Mouse (Mus musculus) ES-E14 (cell line): ENCODE data around the gene Rbm26. TPM values are rescaled to one million over a fixed set of nuclear protein-coding genes. Genes with fewer than 3 reads are reported as not detected.

Source experiments
- DNase-seq: peaks from one replicate; pipeline ENCODE4 v3.0.0-alpha.2; 2013; ENCODE audit warnings: low read depth, low spot score
- H3K27ac ChIP-seq: 2 replicates; pipeline ENCODE4 v1.5.1; 2012; ENCODE audit warnings: low read depth, mild to moderate bottlenecking, low read length, moderate library complexity, mixed read lengths; ENCODE audit not compliant: poor library complexity, insufficient read depth, severe bottlenecking
- H3K36me3 ChIP-seq: 2 replicates; pipeline ENCODE4 v1.6.1; 2012; ENCODE audit warnings: mild to moderate bottlenecking, low read length, moderate library complexity, mixed read lengths; ENCODE audit not compliant: control insufficient read depth, poor library complexity, insufficient read depth, severe bottlenecking
- H3K4me1 ChIP-seq, 2 experiments: fragments of 150-350 bp in 1 of 2; sonication (generic) in 1 of 2; 2 replicates each; pipeline ENCODE4 v1.6.1; 2012; ENCODE audit warnings: low read length in 2 of 2, mild to moderate bottlenecking in 1 of 2, mixed read lengths in 1 of 2; ENCODE audit not compliant: control insufficient read depth in 2 of 2, insufficient read depth in 2 of 2, poor library complexity in 1 of 2
- H3K4me3 ChIP-seq, 2 experiments: fragments of 150-350 bp in 1 of 2; sonication (generic) in 1 of 2; 2 replicates each; pipeline ENCODE4 v1.5.1; 2012; ENCODE audit warnings: low read length in 2 of 2, low read depth in 1 of 2, mild to moderate bottlenecking in 1 of 2, mixed read lengths in 1 of 2; ENCODE audit not compliant: insufficient read depth in 1 of 2, poor library complexity in 1 of 2, severe bottlenecking in 1 of 2
- H3K9ac ChIP-seq: 2 replicates; pipeline ENCODE4 v1.6.1; 2012; ENCODE audit warnings: low read depth, mild to moderate bottlenecking, low read length, mixed read lengths; ENCODE audit not compliant: poor library complexity, insufficient read depth, severe bottlenecking
- H3K9me3 ChIP-seq: fragments of 150-350 bp; sonication (generic); 2 replicates; pipeline ENCODE4 v1.6.1; 2012; ENCODE audit warnings: low read depth, mild to moderate bottlenecking, low read length; ENCODE audit not compliant: control insufficient read depth, insufficient read depth
- CHD2 ChIP-seq: IDR thresholded peaks from 2 replicates; pipeline ENCODE4 v1.6.1; 2014; ENCODE audit warnings: mild to moderate bottlenecking, low read depth, low read length, inconsistent platforms
- HCFC1 ChIP-seq: IDR thresholded peaks from 2 replicates; pipeline ENCODE4 v1.6.1; 2012; ENCODE audit warnings: low read length, inconsistent platforms, borderline replicate concordance; ENCODE audit not compliant: insufficient read depth
- MAFK ChIP-seq: IDR thresholded peaks from 2 replicates; pipeline ENCODE4 v1.6.1; 2014; ENCODE audit warnings: mild to moderate bottlenecking, low read depth, low read length, inconsistent platforms; ENCODE audit not compliant: insufficient read depth
- ZC3H11A ChIP-seq: IDR thresholded peaks from 2 replicates; pipeline ENCODE4 v1.6.1; 2012; ENCODE audit warnings: low read depth, mild to moderate bottlenecking, inconsistent platforms, low read length, borderline replicate concordance
- ZNF384 ChIP-seq: IDR thresholded peaks from 2 replicates; pipeline ENCODE4 v1.6.1; 2012; ENCODE audit warnings: low read depth, low read length, inconsistent platforms
- in situ Hi-C, 2 experiments: fragments of 600-800 bp; cut with MboI; formaldehyde crosslinking; loops; one replicate each; pipeline ENCODE4 v1.15.1; 2025; ENCODE audit warnings: low sequenced_read_pairs in 2 of 2, inconsistent platforms in 1 of 2; ENCODE audit not compliant: unreplicated experiment in 2 of 2
- total RNA-seq: library from RNA; depleted of rRNA; stranded (reverse); fragments of 300-350 nt; gene quantifications from 2 replicates; pipeline ENCODE4 v1.2.3, GENCODE M21; 2012

Rbm26 gene
- total RNA-seq, 1 experiment: 43.6 TPM

DNA sequence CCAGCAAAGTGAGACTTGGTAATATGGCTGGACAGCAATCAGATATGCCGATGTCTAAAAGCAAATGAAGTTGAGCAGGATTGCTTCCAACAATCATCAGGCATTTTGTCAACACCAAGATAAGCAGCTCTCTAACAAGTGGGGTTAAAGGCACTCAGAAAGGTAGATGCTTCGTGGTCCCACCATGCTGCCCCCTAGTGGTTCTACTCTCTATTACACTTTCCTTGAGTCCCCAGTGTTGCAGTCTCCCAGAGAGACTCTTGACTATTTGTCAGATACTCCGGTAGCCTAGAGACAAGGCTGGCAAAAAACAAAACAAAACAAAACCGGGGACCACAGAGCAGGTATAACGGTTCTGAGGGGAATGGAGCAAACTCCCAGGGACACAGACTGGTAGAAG lies 21.3 kb upstream of the Rbm26 start:
- H3K36me3 ChIP-seq: no peaks in the 10 kb centered on the region
- no peaks in the 10 kb centered on the region for H3K9me3 ChIP-seq
- H3K4me3 ChIP-seq: no peak overlapping the region
- H3K27ac ChIP-seq: no peak overlapping the region
- in situ Hi-C loops: no loop called here
- peak; percentile 64 for DNase-seq
- H3K9ac ChIP-seq: no peak overlapping the region
- peaks cover 1 to 2% of the 10 kb centered on the region in 2 experiments; a peak in 1 of 4 replicates for H3K4me1 ChIP-seq
- TF ChIP-seq HCFC1: no peak
- no peak for TF ChIP-seq ZNF384
- no peak for TF ChIP-seq CHD2
- TF ChIP-seq ZC3H11A: no peak
- no peak for TF ChIP-seq MAFK

GRCm38 (mm10) chr14:105194682-105195081 lies 17.6 kb upstream of the Rbm26 start:
- in situ Hi-C loops: no loop called here
- peaks cover 1 to 2% of the 10 kb centered on the region in 2 experiments; a peak in 1 of 4 replicates for H3K4me1 ChIP-seq
- TF ChIP-seq HCFC1: no peak
- no peak for TF ChIP-seq CHD2
- no peak for TF ChIP-seq MAFK
- no peak for TF ChIP-seq ZC3H11A
- no peak for TF ChIP-seq ZNF384
- no peak overlapping the region for H3K9ac ChIP-seq
- no peak for DNase-seq
- no peaks in the 10 kb centered on the region for H3K9me3 ChIP-seq
- no peak overlapping the region for H3K4me3 ChIP-seq
- no peak overlapping the region for H3K27ac ChIP-seq
- H3K36me3 ChIP-seq: no peaks in the 10 kb centered on the region

GRCm38 (mm10) chr14:105184866-105185265 lies 7.7 kb upstream of the Rbm26 start:
- Histone ChIP-seq H3K9ac (no peak overlapping the region), H3K4me3 (no peak overlapping the region), H3K36me3 (no peaks in the 10 kb centered on the region), H3K4me1 (no peaks in the 10 kb centered on the region), H3K27ac (no peak overlapping the region), H3K9me3 (no peaks in the 10 kb centered on the region)
- TF ChIP-seq ZC3H11A (no peak), HCFC1 (no peak)
- DNase-seq: no peak
- in situ Hi-C loops: no loop called here

DNA sequence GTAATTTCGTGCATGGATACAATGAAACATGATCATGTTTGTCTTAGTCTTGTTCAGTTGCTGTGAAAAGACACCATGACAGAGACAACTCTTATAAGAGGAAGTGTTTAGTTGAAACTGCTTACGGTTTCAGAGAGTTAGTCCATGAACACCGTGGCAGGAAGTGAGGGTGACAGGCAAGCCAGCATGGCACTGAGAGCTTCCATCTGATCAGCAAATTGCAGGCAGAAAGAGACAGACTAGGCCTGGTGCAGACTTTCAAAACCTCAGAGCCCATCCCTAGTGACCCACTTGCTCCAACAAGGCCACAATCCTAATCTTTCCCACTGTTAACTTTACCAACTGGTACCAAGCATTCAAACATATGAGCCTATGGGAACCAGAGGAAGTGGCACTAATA lies 5.7 kb upstream of the Rbm26 start:
- Histone ChIP-seq H3K9me3 (no peaks in the 10 kb centered on the region), H3K27ac (no peak overlapping the region), H3K4me3 (no peak overlapping the region), H3K9ac (no peak overlapping the region), H3K36me3 (no peaks in the 10 kb centered on the region), H3K4me1 (no peaks in the 10 kb centered on the region)
- no peak for TF ChIP-seq CHD2
- TF ChIP-seq HCFC1: no peak
- no peak for TF ChIP-seq ZNF384
- no peak for TF ChIP-seq ZC3H11A
- TF ChIP-seq MAFK: no peak
- in situ Hi-C loops: no loop called here
- no peak for DNase-seq

DNA sequence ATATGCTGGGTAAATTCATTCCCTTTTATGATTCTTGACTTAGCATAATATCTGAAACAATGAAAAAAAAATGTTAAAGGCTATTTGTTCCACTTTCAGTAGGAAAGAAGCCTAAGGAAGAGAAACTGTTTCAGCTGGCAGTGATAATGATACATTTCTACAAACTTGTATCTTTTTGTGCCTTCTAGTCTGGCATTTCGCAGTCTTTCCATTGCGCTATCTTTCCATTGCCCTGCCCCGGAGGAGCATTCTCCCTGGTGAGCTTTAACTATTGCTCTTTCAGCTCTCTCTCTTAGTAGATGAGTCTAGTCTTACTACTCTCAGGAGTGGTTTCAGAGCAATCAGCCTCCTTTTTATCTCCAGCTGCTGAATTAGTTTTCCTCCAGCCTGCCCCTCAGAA lies 2.6 kb upstream of the Rbm26 start:
- H3K4me3 ChIP-seq: no peak overlapping the region
- H3K36me3 ChIP-seq: no peaks in the 10 kb centered on the region
- no peak for TF ChIP-seq ZC3H11A
- no peak for TF ChIP-seq MAFK
- TF ChIP-seq HCFC1: no peak
- TF ChIP-seq CHD2: no peak
- no peak for TF ChIP-seq ZNF384
- peaks cover 0 to 2% of the 10 kb centered on the region in 2 experiments; a peak in 2 of 4 replicates for H3K4me1 ChIP-seq
- no peaks in the 10 kb centered on the region for H3K9me3 ChIP-seq
- no peak for DNase-seq
- H3K27ac ChIP-seq: no peak overlapping the region
- no peak overlapping the region for H3K9ac ChIP-seq
- in situ Hi-C loops: no loop called here
